Mouse (Mus musculus) left cerebral cortex, adult 2 months (tissue): Measurements from ENCODE around the gene Srp68. TPM values are rescaled to one million over a fixed set of nuclear protein-coding genes. Genes with fewer than 3 reads are reported as not detected.

ENCODE experiments used
- DNase-seq, 2 experiments: peaks; one replicate each; pipeline ENCODE4 v3.0.0; 2021 to 2022; ENCODE audit warnings: low spot score in 2 of 2, mixed read lengths in 1 of 2; ENCODE audit errors: extremely low spot score in 1 of 2
- H3K27ac ChIP-seq: fragments of 200-600 bp; 2 replicates; pipeline ENCODE4 v1.8.1; 2022
- H3K4me3 ChIP-seq: fragments of 200-600 bp; 2 replicates; pipeline ENCODE4 v1.8.1; 2022
- CTCF ChIP-seq: fragments of 200-600 bp; IDR thresholded peaks from 2 replicates; pipeline ENCODE4 v1.8.1; 2022; ENCODE audit warnings: antibody characterized with exemption, mild to moderate bottlenecking, moderate library complexity
- intact Hi-C: fragments of 180-260 bp; cut with DNase I; formaldehyde crosslinking; loops from one replicate; pipeline ENCODE4 v1.15.1; 2025
- total RNA-seq, 2 experiments: library from RNA; stranded (reverse); gene quantifications; 2 replicates each; pipeline ENCODE4 v1.2.3; 2021

Gene Srp68
- total RNA-seq, 2 experiments from 2014 or later = 70.5 to 75.4 TPM

- TF ChIP-seq CTCF = no peak
- Histone ChIP-seq H3K27ac (no peak overlapping the region), H3K4me3 (no peak overlapping the region)
- intact Hi-C loops = no loop called here
- no peak for DNase-seq
Observed at GRCm38 (mm10) chr11:116213877-116214510, 60.0 kb downstream of the Srp68 start.

GRCm38 (mm10) chr11:116212847-116213246 is 61.2 kb downstream of the Srp68 start:
- Histone ChIP-seq H3K27ac (no peak overlapping the region), H3K4me3 (no peak overlapping the region)
- no peak for TF ChIP-seq CTCF
- intact Hi-C loops = no loop called here
- no peak for DNase-seq

- H3K27ac ChIP-seq = no peak overlapping the region
- intact Hi-C loops = no loop called here
- TF ChIP-seq CTCF = no peak
- no peak for DNase-seq
- no peak overlapping the region for H3K4me3 ChIP-seq
Observed at GRCm38 (mm10) chr11:116210696-116211095, 63.3 kb downstream of the Srp68 start.

DNA sequence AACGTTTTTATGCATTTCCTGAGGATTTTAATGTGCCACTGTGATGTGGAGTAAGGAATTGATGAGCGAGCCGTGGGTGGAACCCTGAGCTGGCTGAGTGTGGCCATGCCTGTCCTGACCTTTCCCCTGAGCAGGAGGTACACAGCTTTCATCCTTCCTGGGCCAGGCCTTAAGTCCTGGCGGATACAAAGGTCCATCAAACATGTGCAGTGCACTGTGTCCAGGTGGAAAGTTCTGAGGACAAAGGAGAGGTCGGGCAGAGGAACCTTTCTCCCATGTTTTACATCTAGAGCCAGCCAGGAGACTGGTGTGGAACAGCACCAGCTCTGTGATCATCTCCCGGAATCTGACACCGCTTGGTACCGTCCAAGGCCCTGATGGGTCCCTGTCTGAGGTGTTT is 64.8 kb downstream of the Srp68 start:
- TF ChIP-seq CTCF = no peak
- intact Hi-C loops = no loop called here
- Histone ChIP-seq H3K27ac (no peak overlapping the region), H3K4me3 (no peak overlapping the region)
- no peak for DNase-seq

DNA sequence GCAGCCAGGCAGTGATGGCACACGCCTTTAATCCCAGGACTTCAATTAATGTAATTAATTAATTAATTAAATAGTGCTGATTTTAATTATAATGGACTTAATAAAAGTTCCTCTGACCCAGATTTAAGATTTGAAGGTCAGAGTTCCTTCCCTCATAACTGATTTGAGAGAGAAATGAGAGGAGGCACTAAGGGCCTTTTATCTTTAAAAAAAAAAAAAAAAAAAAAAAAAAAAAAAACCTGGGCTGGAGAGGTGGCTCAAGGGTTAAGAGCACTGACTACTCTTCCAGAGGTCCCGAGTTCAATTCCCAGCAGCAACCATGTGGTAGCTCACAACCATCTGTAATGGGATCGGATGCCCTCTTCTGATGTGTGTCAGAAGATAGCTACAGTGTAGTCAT is 65.4 kb downstream of the Srp68 start:
- Histone ChIP-seq H3K4me3 (no peak overlapping the region), H3K27ac (no peak overlapping the region)
- no peak for TF ChIP-seq CTCF
- intact Hi-C loops = no loop called here
- DNase-seq = no peak

DNA sequence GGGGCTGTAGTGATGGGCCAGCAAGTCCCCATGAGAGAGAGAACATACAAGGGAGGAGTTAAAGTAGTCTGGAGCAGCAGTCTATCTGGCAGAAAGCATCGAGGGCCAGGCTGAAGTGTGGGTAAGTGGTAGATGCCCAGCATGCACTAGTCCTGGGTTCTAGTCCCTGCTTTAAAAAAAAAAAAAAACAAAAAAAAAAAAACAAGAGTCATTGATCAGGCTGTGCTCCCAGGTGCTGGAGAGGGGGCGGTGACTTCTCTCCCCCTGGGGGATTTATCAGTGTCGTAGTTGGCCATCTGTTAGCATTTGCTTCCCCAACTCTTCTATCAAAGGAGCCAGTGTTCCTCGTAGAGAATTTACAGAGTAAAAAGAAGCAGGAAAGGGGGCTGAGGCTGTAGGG is 67.3 kb downstream of the Srp68 start:
- no peak for TF ChIP-seq CTCF
- intact Hi-C loops = no loop called here
- H3K4me3 ChIP-seq = no peak overlapping the region
- no peak for DNase-seq
- H3K27ac ChIP-seq = no peak overlapping the region

DNA sequence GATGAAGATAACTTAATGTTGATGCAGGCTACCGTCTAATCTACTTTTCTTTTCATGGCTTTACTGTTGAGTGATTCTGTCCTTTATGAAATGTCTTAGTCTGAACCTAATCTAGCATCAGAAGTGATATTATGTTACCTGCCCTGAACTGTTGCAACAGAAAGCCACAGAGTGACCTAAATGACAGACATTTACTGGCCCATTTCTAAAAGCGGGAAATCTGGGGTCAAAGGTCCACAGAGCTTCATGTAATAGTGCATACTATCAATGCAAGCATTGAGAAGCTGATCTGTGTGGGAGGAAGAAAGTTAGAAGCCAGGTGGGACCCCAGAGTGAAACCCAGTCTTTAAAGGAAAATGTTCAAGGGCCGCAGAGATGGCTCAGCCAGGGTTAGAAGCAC is 70.9 kb downstream of the Srp68 start:
- Histone ChIP-seq H3K4me3 (no peak overlapping the region), H3K27ac (no peak overlapping the region)
- DNase-seq = no peak
- intact Hi-C loops = no loop called here
- no peak for TF ChIP-seq CTCF

GRCm38 (mm10) chr11:116201151-116201550 is 72.9 kb downstream of the Srp68 start:
- no peak for TF ChIP-seq CTCF
- Histone ChIP-seq H3K27ac (no peak overlapping the region), H3K4me3 (no peak overlapping the region)
- DNase-seq = no peak
- intact Hi-C loops = no loop called here

- Histone ChIP-seq H3K4me3 (peak within 1 kb of the TSS; percentile 83), H3K27ac (peak within 1 kb of the TSS; percentile 100)
- TF ChIP-seq CTCF = no peak; the same call in 1 of the 2 replicates
- peak; percentile 96 for DNase-seq
- intact Hi-C loops = loop anchor here (1.0 to 2.0 kb wide), 2 partner anchors 31 to 60 kb away; partner anchors contain the start of genes Fbf1 and Mrpl38
Observed at GRCm38 (mm10) chr11:116198639-116199531, 75.1 kb downstream of the Srp68 start, which contains the start of the genes Ten1 and Acox1. Ten1 (plus strand) TSS chr11:116198855. Acox1 (minus strand) TSS chr11:116199045.

DNA sequence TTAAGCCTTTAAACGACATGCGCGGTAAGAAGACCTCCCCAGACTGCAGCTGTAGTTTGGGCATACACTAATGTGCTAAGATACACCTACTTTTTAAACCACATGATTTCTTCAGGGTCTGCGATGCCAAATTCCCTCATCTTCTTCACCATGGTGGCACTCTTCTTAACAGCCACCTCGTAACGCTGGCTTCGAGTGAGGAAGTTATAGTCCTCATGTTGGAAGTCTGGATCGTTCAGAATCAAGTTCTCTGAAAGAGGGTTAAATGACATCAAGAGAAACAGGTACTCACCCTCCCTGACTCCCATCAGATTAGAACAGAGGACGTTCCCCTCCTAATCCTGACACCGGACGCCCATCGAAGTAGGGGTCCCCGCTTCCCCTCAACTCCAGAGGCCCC is 75.9 kb downstream of the Srp68 start:
- TF ChIP-seq CTCF = no peak
- no peak for DNase-seq
- peak overlapping the region; percentile 83 for H3K4me3 ChIP-seq
- intact Hi-C loops = loop anchor here (1.0 to 2.0 kb wide), 2 partner anchors 30 to 59 kb away; partner anchors contain the start of genes Fbf1 and Mrpl38
- peak overlapping the region; percentile 100 for H3K27ac ChIP-seq

- no peak for TF ChIP-seq CTCF
- peak overlapping the region; percentile 83 for H3K4me3 ChIP-seq
- no peak overlapping the region for H3K27ac ChIP-seq
- no peak for DNase-seq
- intact Hi-C loops = no loop called here
Observed at GRCm38 (mm10) chr11:116197584-116197906, 76.5 kb downstream of the Srp68 start.

DNA sequence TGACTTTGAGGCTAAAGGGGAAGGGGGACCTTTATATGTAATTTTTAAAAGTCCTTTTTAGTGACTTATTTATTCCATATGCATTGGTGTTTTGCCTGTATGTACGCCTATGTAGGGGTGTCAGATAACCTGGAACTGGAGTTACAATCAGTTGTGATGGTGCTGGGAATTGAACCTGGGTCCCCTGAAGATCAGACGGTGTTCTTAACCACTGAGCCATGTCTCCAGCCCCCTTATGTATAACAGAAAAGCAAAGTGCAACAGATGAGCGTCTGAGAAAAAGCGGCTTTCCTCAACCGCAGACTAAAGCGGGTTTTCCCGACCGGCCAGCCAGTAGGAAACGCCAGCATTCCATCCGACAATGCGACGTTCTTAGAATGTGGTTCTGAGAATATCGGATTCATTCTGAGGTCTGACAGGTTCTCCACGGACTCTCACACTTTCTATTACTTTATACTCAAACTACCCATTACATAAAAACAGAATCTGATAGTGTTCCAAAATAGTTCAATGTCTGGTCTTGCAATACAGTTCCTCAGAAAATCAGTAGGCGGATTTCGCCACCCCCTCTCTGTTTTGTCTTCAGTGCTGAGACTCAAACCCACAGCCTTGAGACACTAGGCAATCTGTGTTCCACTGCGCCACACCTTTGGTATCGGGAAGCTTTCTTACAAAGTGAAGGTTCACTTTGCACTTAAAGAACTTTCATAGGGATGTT is 77.0 kb downstream of the Srp68 start:
- Histone ChIP-seq H3K4me3 (no peak overlapping the region), H3K27ac (no peak overlapping the region)
- intact Hi-C loops = no loop called here
- TF ChIP-seq CTCF = no peak
- no peak for DNase-seq
